Mouse (Mus musculus): Measurements from ENCODE around the gene Ttc28. TPM values are rescaled to one million over a fixed set of nuclear protein-coding genes. Genes with fewer than 3 reads are reported as not detected.

Gene Ttc28
- total and polyA plus RNA-seq, 3 experiments, result 1.1 to 1.8 TPM; not detected in 1

- Histone ChIP-seq H3K27me3 (ENCODE audit: control insufficient read depth in 1 of 2, insufficient read depth in 2 of 2, low read length in 2 of 2) (no peaks in the 10 kb centered on the region), H3K4me3 (ENCODE audit: control insufficient read depth in 1 of 2, insufficient read depth in 1 of 2, low read depth in 2 of 2, low read length in 2 of 2) (no peak overlapping the region), H3K4me1 (ENCODE audit: control insufficient read depth in 1 of 2, insufficient read depth in 2 of 2, low read length in 2 of 2) (no peaks in the 10 kb centered on the region), H3K9ac (ENCODE audit: control insufficient read depth, low read depth, low read length, poor library complexity, severe bottlenecking) (no peak overlapping the region), H3K36me3 (ENCODE audit: control insufficient read depth in 1 of 2, insufficient read depth in 2 of 2, low read length in 2 of 2) (no peaks in the 10 kb centered on the region), H3K9me3 (replicated peaks; ENCODE audit: insufficient read depth, low read length) (no peaks in the 10 kb centered on the region), H3K79me2 (ENCODE audit: control insufficient read depth, insufficient read depth, low read length, poor library complexity) (no peaks in the 10 kb centered on the region), H3K27ac (ENCODE audit: control insufficient read depth, low read depth, low read length) (no peak overlapping the region)
- TF ChIP-seq NELFE (IDR thresholded peaks at IDR 0.05; ENCODE audit: low read depth, low read length) (no peak), MAFK (IDR thresholded peaks at IDR 0.05; ENCODE audit: borderline replicate concordance, low read depth, low read length) (no peak), CHD2 (IDR thresholded peaks at IDR 0.05; ENCODE audit: low read length) (no peak), MAZ (IDR thresholded peaks at IDR 0.05; ENCODE audit: low read depth, low read length) (no peak), BHLHE40 (IDR thresholded peaks at IDR 0.05; ENCODE audit: borderline replicate concordance, low read depth, low read length) (no peak), MYB (IDR thresholded peaks at IDR 0.05; ENCODE audit: low read depth, low read length) (no peak), TAL1 (IDR thresholded peaks at IDR 0.05; ENCODE audit: low read length) (no peak), RCOR1 (IDR thresholded peaks at IDR 0.05; ENCODE audit: low read depth, low read length) (no peak)
- DNase-seq (ENCODE audit: low read depth, low spot score), result no peak
Observed at GRCm38 (mm10) chr5:111050135-111050534, 170.5 kb downstream of the Ttc28 start.

GRCm38 (mm10) chr5:111054380-111054779 is 174.8 kb downstream of the Ttc28 start:
- no peaks in the 10 kb centered on the region for H3K79me2 ChIP-seq (ENCODE audit: control insufficient read depth, insufficient read depth, low read length, poor library complexity)
- no peaks in the 10 kb centered on the region for H3K27me3 ChIP-seq (ENCODE audit: control insufficient read depth in 1 of 2, insufficient read depth in 2 of 2, low read length in 2 of 2)
- H3K9me3 ChIP-seq (replicated peaks; ENCODE audit: insufficient read depth, low read length), result no peaks in the 10 kb centered on the region
- H3K4me3 ChIP-seq (ENCODE audit: control insufficient read depth in 1 of 2, insufficient read depth in 1 of 2, low read depth in 2 of 2, low read length in 2 of 2), result no peak overlapping the region
- H3K36me3 ChIP-seq (ENCODE audit: control insufficient read depth in 1 of 2, insufficient read depth in 2 of 2, low read length in 2 of 2), result no peaks in the 10 kb centered on the region
- DNase-seq (ENCODE audit: low read depth, low spot score), result no peak
- no peak overlapping the region for H3K9ac ChIP-seq (ENCODE audit: control insufficient read depth, low read depth, low read length, poor library complexity, severe bottlenecking)
- H3K27ac ChIP-seq (ENCODE audit: control insufficient read depth, low read depth, low read length), result no peak overlapping the region
- no peaks in the 10 kb centered on the region for H3K4me1 ChIP-seq (ENCODE audit: control insufficient read depth in 1 of 2, insufficient read depth in 2 of 2, low read length in 2 of 2)
- TF ChIP-seq USF1 (IDR thresholded peaks at IDR 0.05; ENCODE audit: low read depth, low read length) (no peak), HCFC1 (IDR thresholded peaks at IDR 0.05; ENCODE audit: low read depth, low read length) (no peak), MAX (IDR thresholded peaks at IDR 0.05; ENCODE audit: low read length) (no peak), RAD21 (IDR thresholded peaks at IDR 0.05; ENCODE audit: low read depth, low read length) (no peak), GABPA (IDR thresholded peaks at IDR 0.05; ENCODE audit: low read depth, low read length) (no peak), JUND (IDR thresholded peaks at IDR 0.05; ENCODE audit: low read depth, low read length) (no peak), TCF12 (IDR thresholded peaks at IDR 0.05; ENCODE audit: low read depth, low read length) (no peak), NRF1 (IDR thresholded peaks at IDR 0.05; ENCODE audit: insufficient read depth, low read depth, low read length, poor library complexity, severe bottlenecking) (no peak), ELF1 (IDR thresholded peaks at IDR 0.05; ENCODE audit: low read depth, low read length) (no peak), MAFK (IDR thresholded peaks at IDR 0.05; ENCODE audit: borderline replicate concordance, low read depth, low read length) (no peak), POLR2A (IDR thresholded peaks at IDR 0.05; ENCODE audit: control insufficient read depth in 1 of 2, insufficient read depth in 1 of 2, low read depth in 1 of 2, low read length in 2 of 2, poor library complexity in 1 of 2) (no peak), TAL1 (IDR thresholded peaks at IDR 0.05; ENCODE audit: low read length) (no peak), ZMIZ1 (IDR thresholded peaks at IDR 0.05; ENCODE audit: low read depth, low read length) (no peak), GATA1 (IDR thresholded peaks at IDR 0.05; ENCODE audit: low read depth, low read length) (no peak)

Data from MEL (cell line).